Mouse (Mus musculus): ENCODE results near the gene Numb. TPM values are rescaled to one million over a fixed set of nuclear protein-coding genes. Genes with fewer than 3 reads are reported as not detected.
"Not testable (repeated sequence)": the region's sequence is repeated elsewhere in the genome, so short reads cannot be mapped to it uniquely, and the experiment has no call there.

Gene Numb
- total RNA-seq (2021): 10 to 100 TPM; 42.7 to 45.1 TPM

- peak; percentile 99 for DNase-seq
- intact Hi-C loops (cut with DNase I): loop anchor here (2.0 kb wide), 1 partner anchor 27 kb away; no protein-coding TSS in a partner anchor
Measured at GRCm38 (mm10) chr12:83921535-83922381, at the start of gene Numb. Numb (minus strand) TSS chr12:83921934.

GRCm38 (mm10) chr12:83965235-83965634, 43.5 kb upstream of the Numb start:
- intact Hi-C loops (cut with DNase I): no loop called here
- no peak for DNase-seq

- intact Hi-C loops (cut with DNase I): no loop called here
- no peak for DNase-seq
Measured at GRCm38 (mm10) chr12:83958278-83958677, 36.5 kb upstream of the Numb start.

- DNase-seq: no peak
- intact Hi-C loops (cut with DNase I): no loop called here
Measured at GRCm38 (mm10) chr12:83951711-83952575, 30.2 kb upstream of the Numb start.

- intact Hi-C loops (cut with DNase I): no loop called here
- peak; percentile 40 to 49 for DNase-seq
Measured at GRCm38 (mm10) chr12:83950840-83951701, 29.3 kb upstream of the Numb start.

- DNase-seq: peak; percentile 87 to 90
- intact Hi-C loops (cut with DNase I): no loop called here
Measured at GRCm38 (mm10) chr12:83950493-83950839, 28.7 kb upstream of the Numb start, which contains the start of gene Riox1. Riox1 (plus strand) TSS chr12:83950608.

GRCm38 (mm10) chr12:83949776-83950492, 28.2 kb upstream of the Numb start:
- DNase-seq: no peak

GRCm38 (mm10) chr12:83949043-83949442, 27.3 kb upstream of the Numb start:
- intact Hi-C loops (cut with DNase I): loop anchor here (2.0 kb wide), 1 partner anchor 26 kb away; no protein-coding TSS in a partner anchor
- no peak for DNase-seq

More at GRCm38 (mm10) chr12:83949776-83950492, 28.2 kb upstream of the Numb start:
- intact Hi-C loops (cut with DNase I): loop anchor here (2.0 kb wide), 1 partner anchor 27 kb away; no protein-coding TSS in a partner anchor

- peak in 1 of 2 experiments; percentile 23 for DNase-seq
- intact Hi-C loops (cut with DNase I): loop anchor here (2.0 kb wide), 1 partner anchor 19 kb away; no protein-coding TSS in a partner anchor
Measured at GRCm38 (mm10) chr12:83947260-83947811, 25.6 kb upstream of the Numb start.

- intact Hi-C loops (cut with DNase I): no loop called here
- no peak for DNase-seq
Measured at GRCm38 (mm10) chr12:83941938-83942337, 20.2 kb upstream of the Numb start.

GRCm38 (mm10) chr12:83940031-83940430, 18.3 kb upstream of the Numb start:
- no peak for DNase-seq

GRCm38 (mm10) chr12:83939332-83939731, 17.6 kb upstream of the Numb start:
- intact Hi-C loops (cut with DNase I): no loop called here
- no peak for DNase-seq

More at GRCm38 (mm10) chr12:83940031-83940430, 18.3 kb upstream of the Numb start:
- intact Hi-C loops (cut with DNase I): no loop called here

GRCm38 (mm10) chr12:83938592-83938991, 16.9 kb upstream of the Numb start:
- DNase-seq; intact Hi-C loops (cut with DNase I): not testable (repeated sequence)

- no peak for DNase-seq
- intact Hi-C loops (cut with DNase I): loop anchor here (1.0 kb wide), 1 partner anchor 224 kb away; no protein-coding TSS in a partner anchor
Measured at GRCm38 (mm10) chr12:83937600-83937999, 15.9 kb upstream of the Numb start.

GRCm38 (mm10) chr12:83929186-83929804, 7.6 kb upstream of the Numb start:
- DNase-seq: no peak
- intact Hi-C loops (cut with DNase I): loop anchor here (2.0 kb wide), 1 partner anchor 18 kb away; no protein-coding TSS in a partner anchor

GRCm38 (mm10) chr12:83927747-83928146, 6.0 kb upstream of the Numb start:
- intact Hi-C loops (cut with DNase I): loop anchor here (2.0 kb wide), 1 partner anchor 19 kb away; no protein-coding TSS in a partner anchor
- DNase-seq: peak; percentile 51 to 55

GRCm38 (mm10) chr12:83926061-83926460, 4.3 kb upstream of the Numb start:
- no peak for DNase-seq
- intact Hi-C loops (cut with DNase I): no loop called here

GRCm38 (mm10) chr12:83925160-83925703, 3.5 kb upstream of the Numb start:
- intact Hi-C loops (cut with DNase I): no loop called here
- no peak for DNase-seq
